Mouse (Mus musculus): ENCODE data around the gene Zfhx3. TPM values are rescaled to one million over a fixed set of nuclear protein-coding genes. Genes with fewer than 3 reads are reported as not detected.

The Zfhx3 gene
- polyA plus RNA-seq, 1 experiment from 2014 or later = 15.0 TPM

- H3K9me3 ChIP-seq = no peaks in the 10 kb centered on the region
- WGBS = 61% methylated on average over 14 of the region's 14 CpGs
- no peaks in the 10 kb centered on the region for H3K4me1 ChIP-seq
- H3K4me2 ChIP-seq = no peak overlapping the region
- no peak for ATAC-seq (ENCODE audit: borderline replicate concordance, extremely low read depth, low FRiP score, low TSS enrichment)
- H3K27me3 ChIP-seq = no peaks in the 10 kb centered on the region
- no peak overlapping the region for H3K4me3 ChIP-seq
- H3K36me3 ChIP-seq = no peaks in the 10 kb centered on the region
- no peak overlapping the region for H3K9ac ChIP-seq
- H3K27ac ChIP-seq = no peak overlapping the region
These were observed 367.2 kb downstream of the Zfhx3 start for GRCm38 (mm10) chr8:108309525-108310246.

GRCm38 (mm10) chr8:108315046-108315445 is 372.6 kb downstream of the Zfhx3 start:
- ATAC-seq (ENCODE audit: borderline replicate concordance, extremely low read depth, low FRiP score, low TSS enrichment) = no peak
- H3K4me2 ChIP-seq = no peak overlapping the region
- no peak overlapping the region for H3K4me3 ChIP-seq
- no peaks in the 10 kb centered on the region for H3K9me3 ChIP-seq
- no peak overlapping the region for H3K27ac ChIP-seq
- H3K36me3 ChIP-seq = no peaks in the 10 kb centered on the region
- no peaks in the 10 kb centered on the region for H3K27me3 ChIP-seq
- H3K9ac ChIP-seq = no peak overlapping the region
- no peaks in the 10 kb centered on the region for H3K4me1 ChIP-seq
- 46% methylated on average over 8 of the region's 8 CpGs for WGBS

GRCm38 (mm10) chr8:108317532-108318093 is 375.2 kb downstream of the Zfhx3 start:
- no peak overlapping the region for H3K27ac ChIP-seq

GRCm38 (mm10) chr8:108327711-108328110 is 385.3 kb downstream of the Zfhx3 start:
- WGBS = 65% methylated on average over 2 of the region's 2 CpGs
- Histone ChIP-seq H3K9ac (no peak overlapping the region), H3K4me2 (no peak overlapping the region), H3K4me3 (no peak overlapping the region), H3K9me3 (no peaks in the 10 kb centered on the region), H3K4me1 (no peaks in the 10 kb centered on the region), H3K36me3 (no peaks in the 10 kb centered on the region), H3K27me3 (no peaks in the 10 kb centered on the region), H3K27ac (no peak overlapping the region)
- no peak for ATAC-seq (ENCODE audit: borderline replicate concordance, extremely low read depth, low FRiP score, low TSS enrichment)

More at GRCm38 (mm10) chr8:108317532-108318093, 375.2 kb downstream of the Zfhx3 start:
- H3K4me3 ChIP-seq = no peak overlapping the region
- H3K9ac ChIP-seq = no peak overlapping the region
- H3K4me2 ChIP-seq = no peak overlapping the region
- H3K27me3 ChIP-seq = no peaks in the 10 kb centered on the region
- ATAC-seq (ENCODE audit: borderline replicate concordance, extremely low read depth, low FRiP score, low TSS enrichment) = no peak
- no peaks in the 10 kb centered on the region for H3K9me3 ChIP-seq
- WGBS = 76% methylated on average over 4 of the region's 4 CpGs
- H3K4me1 ChIP-seq = no peaks in the 10 kb centered on the region
- no peaks in the 10 kb centered on the region for H3K36me3 ChIP-seq

GRCm38 (mm10) chr8:108348352-108348751 is 405.9 kb downstream of the Zfhx3 start:
- no peak overlapping the region for H3K4me3 ChIP-seq
- 67% methylated on average over 14 of the region's 14 CpGs for WGBS
- ATAC-seq (ENCODE audit: borderline replicate concordance, extremely low read depth, low FRiP score, low TSS enrichment) = no peak

GRCm38 (mm10) chr8:108348776-108349175 is 406.3 kb downstream of the Zfhx3 start:
- Histone ChIP-seq H3K27ac (no peak overlapping the region), H3K27me3 (no peaks in the 10 kb centered on the region), H3K9ac (no peak overlapping the region), H3K9me3 (no peaks in the 10 kb centered on the region), H3K4me2 (no peak overlapping the region), H3K36me3 (no peaks in the 10 kb centered on the region), H3K4me3 (no peak overlapping the region), H3K4me1 (no peaks in the 10 kb centered on the region)
- no peak for ATAC-seq (ENCODE audit: borderline replicate concordance, extremely low read depth, low FRiP score, low TSS enrichment)
- WGBS = 48% methylated on average over 4 of the region's 4 CpGs

More at GRCm38 (mm10) chr8:108348352-108348751, 405.9 kb downstream of the Zfhx3 start:
- H3K9me3 ChIP-seq = no peaks in the 10 kb centered on the region
- H3K27ac ChIP-seq = no peak overlapping the region
- H3K27me3 ChIP-seq = no peaks in the 10 kb centered on the region
- no peak overlapping the region for H3K4me2 ChIP-seq
- H3K36me3 ChIP-seq = no peaks in the 10 kb centered on the region
- H3K9ac ChIP-seq = no peak overlapping the region
- no peaks in the 10 kb centered on the region for H3K4me1 ChIP-seq

GRCm38 (mm10) chr8:108355119-108355777 is 412.8 kb downstream of the Zfhx3 start:
- 22% methylated on average over 10 of the region's 10 CpGs for WGBS
- ATAC-seq (ENCODE audit: borderline replicate concordance, extremely low read depth, low FRiP score, low TSS enrichment) = no peak
- H3K4me1 ChIP-seq = peaks cover 4% of the 10 kb centered on the region; the same call in 1 of the 2 replicates
- no peaks in the 10 kb centered on the region for H3K9me3 ChIP-seq
- H3K4me3 ChIP-seq = no peak overlapping the region
- H3K27me3 ChIP-seq = no peaks in the 10 kb centered on the region
- no peak overlapping the region for H3K27ac ChIP-seq
- no peak overlapping the region for H3K4me2 ChIP-seq
- H3K9ac ChIP-seq = no peak overlapping the region
- no peaks in the 10 kb centered on the region for H3K36me3 ChIP-seq

- H3K4me3 ChIP-seq = no peak overlapping the region
- no peak overlapping the region for H3K27ac ChIP-seq
- H3K36me3 ChIP-seq = no peaks in the 10 kb centered on the region
- H3K9me3 ChIP-seq = no peaks in the 10 kb centered on the region
- H3K27me3 ChIP-seq = no peaks in the 10 kb centered on the region
- no peak for ATAC-seq (ENCODE audit: borderline replicate concordance, extremely low read depth, low FRiP score, low TSS enrichment)
- 66% methylated on average over 4 of the region's 4 CpGs for WGBS
- no peak overlapping the region for H3K9ac ChIP-seq
- no peaks in the 10 kb centered on the region for H3K4me1 ChIP-seq
- no peak overlapping the region for H3K4me2 ChIP-seq
These were observed 419.0 kb downstream of the Zfhx3 start for GRCm38 (mm10) chr8:108361402-108361801.

GRCm38 (mm10) chr8:108362421-108362820 is 420.0 kb downstream of the Zfhx3 start:
- Histone ChIP-seq H3K9ac (no peak overlapping the region), H3K4me1 (no peaks in the 10 kb centered on the region), H3K36me3 (no peaks in the 10 kb centered on the region), H3K4me2 (no peak overlapping the region), H3K27me3 (no peaks in the 10 kb centered on the region), H3K4me3 (no peak overlapping the region), H3K27ac (no peak overlapping the region), H3K9me3 (no peaks in the 10 kb centered on the region)
- 79% methylated on average over 9 of the region's 9 CpGs for WGBS
- no peak for ATAC-seq (ENCODE audit: borderline replicate concordance, extremely low read depth, low FRiP score, low TSS enrichment)

- no peaks in the 10 kb centered on the region for H3K27me3 ChIP-seq
- ATAC-seq (ENCODE audit: borderline replicate concordance, extremely low read depth, low FRiP score, low TSS enrichment) = no peak
- no peak overlapping the region for H3K4me3 ChIP-seq
- H3K4me2 ChIP-seq = no peak overlapping the region
- H3K9me3 ChIP-seq = no peaks in the 10 kb centered on the region
- no peaks in the 10 kb centered on the region for H3K36me3 ChIP-seq
- H3K4me1 ChIP-seq = no peaks in the 10 kb centered on the region
- H3K27ac ChIP-seq = no peak overlapping the region
- WGBS = 23% methylated on average over 5 of the region's 5 CpGs
- no peak overlapping the region for H3K9ac ChIP-seq
These were observed 421.0 kb downstream of the Zfhx3 start for GRCm38 (mm10) chr8:108363435-108363834.

- no peak for ATAC-seq (ENCODE audit: borderline replicate concordance, extremely low read depth, low FRiP score, low TSS enrichment)
- Histone ChIP-seq H3K27me3 (no peaks in the 10 kb centered on the region), H3K4me2 (no peak overlapping the region), H3K9me3 (no peaks in the 10 kb centered on the region), H3K4me1 (no peaks in the 10 kb centered on the region), H3K4me3 (no peak overlapping the region), H3K36me3 (no peaks in the 10 kb centered on the region), H3K9ac (no peak overlapping the region), H3K27ac (no peak overlapping the region)
- 62% methylated on average over 8 of the region's 8 CpGs for WGBS
These were observed 421.4 kb downstream of the Zfhx3 start for GRCm38 (mm10) chr8:108363856-108364255.

- Histone ChIP-seq H3K4me2 (no peak overlapping the region), H3K4me1 (peaks cover 8% of the 10 kb centered on the region), H3K9ac (no peak overlapping the region), H3K9me3 (no peaks in the 10 kb centered on the region), H3K27me3 (no peaks in the 10 kb centered on the region), H3K27ac (no peak overlapping the region), H3K36me3 (no peaks in the 10 kb centered on the region), H3K4me3 (no peak overlapping the region)
- peak; percentile 46; the same call in 1 of the 2 replicates for ATAC-seq (ENCODE audit: borderline replicate concordance, extremely low read depth, low FRiP score, low TSS enrichment)
- WGBS = 10% methylated on average over 6 of the region's 6 CpGs
These were observed 426.6 kb downstream of the Zfhx3 start for GRCm38 (mm10) chr8:108369081-108369480.

All from lung, embryonic 15.5 days (tissue).